Mouse (Mus musculus) neural tube, embryonic 11.5 days (tissue): Measurements from ENCODE around the gene Fam53a. TPM values are rescaled to one million over a fixed set of nuclear protein-coding genes. Genes with fewer than 3 reads are reported as not detected.

Experiments used
- ATAC-seq: fragments of 200-750 bp; cut with Nextera tagmentation; 2 replicates; pipeline ENCODE4 v1.8.0; 2017; ENCODE audit warnings: moderate number of reproducible peaks, mild to moderate bottlenecking, moderate TSS enrichment, moderate library complexity; ENCODE audit not compliant: insufficient read depth, low FRiP score, low TSS enrichment
- DNase-seq: peaks from one replicate; pipeline ENCODE4 v3.0.0-alpha.2; 2015; ENCODE audit warnings: low spot score
- H3K27ac ChIP-seq: fragments of 300-500 bp; sonication (generic); 2 replicates; pipeline ENCODE4 v1.5.1; 2014; ENCODE audit warnings: low read depth, mild to moderate bottlenecking, low read length
- H3K27me3 ChIP-seq: fragments of 300-500 bp; sonication (generic); 2 replicates; pipeline ENCODE4 v1.6.1; 2014; ENCODE audit warnings: mild to moderate bottlenecking, low read length, mixed read lengths; ENCODE audit not compliant: control insufficient read depth, insufficient read depth
- H3K36me3 ChIP-seq: fragments of 300-500 bp; sonication (generic); 2 replicates; pipeline ENCODE4 v1.6.1; 2014; ENCODE audit warnings: mild to moderate bottlenecking, low read length, moderate library complexity, mixed read lengths; ENCODE audit not compliant: control insufficient read depth, insufficient read depth
- H3K4me1 ChIP-seq: fragments of 300-500 bp; sonication (generic); 2 replicates; pipeline ENCODE4 v1.6.1; 2014; ENCODE audit warnings: low read length, mixed read lengths; ENCODE audit not compliant: control insufficient read depth, insufficient read depth
- H3K4me2 ChIP-seq: fragments of 300-500 bp; sonication (generic); 2 replicates; pipeline ENCODE4 v1.6.1; 2014; ENCODE audit warnings: low read depth, mild to moderate bottlenecking, moderate library complexity
- H3K4me3 ChIP-seq: fragments of 300-500 bp; sonication (generic); 2 replicates; pipeline ENCODE4 v1.5.1; 2014; ENCODE audit warnings: low read depth, low read length
- H3K9ac ChIP-seq: fragments of 300-500 bp; sonication (generic); 2 replicates; pipeline ENCODE4 v1.6.1; 2014; ENCODE audit warnings: mild to moderate bottlenecking, low read length
- H3K9me3 ChIP-seq: fragments of 300-500 bp; sonication (generic); 2 replicates; pipeline ENCODE4 v1.6.1; 2016; ENCODE audit warnings: low read length; ENCODE audit not compliant: control insufficient read depth
- WGBS: fragments of 180-500 bp; shearing (Covaris S2); extraction: QIAGEN DNeasy Blood & Tissue Kit; methylation state at CpG from one replicate; pipeline ENCODE4 v1.1.7; 2014; 5-methylcytosine and 5-hydroxymethylcytosine counted together
- polyA plus RNA-seq: library from polyadenylated mRNA; unstranded; fragments of >200 nt; fragmentation: Nextera tagmentation; extraction: Ambion mirVana; gene quantifications from 2 replicates; pipeline ENCODE4 v1.2.1, GENCODE M21; 2014

Fam53a gene
- polyA plus RNA-seq, 1 experiment from 2014 or later: 53.4 TPM

- H3K9me3 ChIP-seq: no peaks in the 10 kb centered on the region
- DNase-seq: peak; percentile 45
- no peak overlapping the region for H3K4me2 ChIP-seq
- no peaks in the 10 kb centered on the region for H3K27me3 ChIP-seq
- no peak overlapping the region for H3K27ac ChIP-seq
- no peak overlapping the region for H3K9ac ChIP-seq
- no peaks in the 10 kb centered on the region for H3K4me1 ChIP-seq
- 54% methylated on average over 3 of the region's 3 CpGs for WGBS
- H3K36me3 ChIP-seq: peaks cover 11% of the 10 kb centered on the region
- H3K4me3 ChIP-seq: no peak overlapping the region
- ATAC-seq: no peak
These were observed 11.2 kb upstream of the Fam53a start for GRCm38 (mm10) chr5:33640652-33641051.

GRCm38 (mm10) chr5:33638826-33639225 lies 9.4 kb upstream of the Fam53a start:
- Histone ChIP-seq H3K4me2 (no peak overlapping the region), H3K36me3 (peaks cover 11% of the 10 kb centered on the region), H3K9ac (no peak overlapping the region), H3K27ac (no peak overlapping the region), H3K9me3 (no peaks in the 10 kb centered on the region), H3K4me3 (no peak overlapping the region), H3K4me1 (no peaks in the 10 kb centered on the region), H3K27me3 (no peaks in the 10 kb centered on the region)
- DNase-seq (no peak), ATAC-seq (no peak)
- 72% methylated on average over 4 of the region's 4 CpGs for WGBS

DNA sequence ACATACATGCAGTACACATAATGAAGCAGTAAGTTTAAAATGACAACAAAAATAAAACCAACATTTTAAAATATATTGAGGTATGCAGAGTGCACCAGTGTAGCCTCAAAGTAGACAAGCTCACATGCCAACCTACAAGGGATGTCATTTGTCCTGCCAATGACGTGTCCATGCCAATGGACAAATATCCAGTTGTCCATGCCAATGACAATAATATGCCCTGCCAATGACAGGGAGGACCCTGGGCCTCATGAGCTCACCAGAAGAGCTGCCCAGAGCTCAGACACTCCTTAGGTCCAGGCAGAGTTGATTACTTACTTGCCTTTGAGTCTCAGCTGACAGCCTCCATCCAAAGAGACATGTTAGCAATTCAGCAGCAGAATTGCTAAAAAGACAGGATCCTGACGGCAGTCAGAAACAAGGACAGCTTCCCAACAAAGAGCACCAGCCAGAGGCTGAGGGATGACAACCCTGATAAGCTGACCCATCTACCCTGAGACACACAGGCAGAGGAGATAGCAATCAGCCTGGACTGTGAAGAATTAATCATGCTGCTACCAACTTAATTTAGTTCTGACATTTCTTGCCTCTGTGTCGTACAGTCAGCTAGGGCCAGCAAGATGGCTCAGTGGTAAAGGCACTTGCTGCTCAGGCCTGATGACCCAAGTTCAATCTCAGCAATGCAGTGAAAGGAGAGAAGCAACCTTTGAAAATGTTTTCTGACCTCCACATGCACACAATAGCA lies 8.3 kb upstream of the Fam53a start:
- Histone ChIP-seq H3K9me3 (no peaks in the 10 kb centered on the region), H3K27me3 (no peaks in the 10 kb centered on the region), H3K4me1 (no peaks in the 10 kb centered on the region), H3K27ac (no peak overlapping the region), H3K4me2 (no peak overlapping the region), H3K36me3 (peaks cover 8% of the 10 kb centered on the region), H3K9ac (no peak overlapping the region), H3K4me3 (no peak overlapping the region)
- no peak for DNase-seq
- ATAC-seq: no peak
- WGBS: 87% methylated on average over 3 of the region's 3 CpGs

GRCm38 (mm10) chr5:33635361-33635760 lies 5.9 kb upstream of the Fam53a start:
- H3K9me3 ChIP-seq: no peaks in the 10 kb centered on the region
- H3K36me3 ChIP-seq: peaks cover 4% of the 10 kb centered on the region; the same call in 1 of the 2 replicates
- no peak overlapping the region for H3K4me2 ChIP-seq
- H3K9ac ChIP-seq: no peak overlapping the region
- H3K4me1 ChIP-seq: no peaks in the 10 kb centered on the region
- ATAC-seq (no peak), DNase-seq (no peak)
- H3K4me3 ChIP-seq: no peak overlapping the region
- H3K27me3 ChIP-seq: no peaks in the 10 kb centered on the region
- 88% methylated on average over 3 of the region's 3 CpGs for WGBS
- H3K27ac ChIP-seq: no peak overlapping the region

DNA sequence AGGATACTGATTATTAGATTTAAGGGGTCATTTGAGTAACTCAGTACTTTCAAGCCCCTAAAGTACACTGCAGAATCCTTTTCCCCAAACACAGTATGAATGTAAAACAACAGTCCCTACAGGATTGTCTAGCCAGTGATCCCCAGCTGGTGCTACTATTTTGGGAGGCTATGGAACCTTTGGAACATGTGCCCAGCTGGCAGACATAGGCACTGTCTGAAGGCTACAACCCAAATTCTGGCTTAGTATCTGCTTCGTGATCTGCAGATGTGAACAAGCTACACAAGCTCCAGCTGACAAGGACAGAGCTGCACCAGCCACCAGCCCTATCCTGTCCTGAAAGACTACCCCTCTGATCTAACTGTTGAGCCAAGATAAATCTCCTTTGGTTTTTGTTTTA lies 3.1 kb upstream of the Fam53a start:
- Histone ChIP-seq H3K27me3 (no peaks in the 10 kb centered on the region), H3K4me3 (no peak overlapping the region), H3K36me3 (no peaks in the 10 kb centered on the region), H3K4me1 (peaks cover 7% of the 10 kb centered on the region; the same call in 1 of the 2 replicates), H3K4me2 (no peak overlapping the region), H3K9me3 (no peaks in the 10 kb centered on the region), H3K9ac (no peak overlapping the region), H3K27ac (no peak overlapping the region)
- ATAC-seq (no peak), DNase-seq (no peak)
- WGBS: 89% methylated on average over 1 of the region's 1 CpGs

GRCm38 (mm10) chr5:33630615-33631014 lies 1.2 kb upstream of the Fam53a start:
- H3K4me2 ChIP-seq: peak overlapping the region; percentile 40; the same call in 1 of the 2 replicates
- no peak overlapping the region for H3K9ac ChIP-seq
- peaks cover 7% of the 10 kb centered on the region; the same call in 1 of the 2 replicates for H3K4me1 ChIP-seq
- no peaks in the 10 kb centered on the region for H3K36me3 ChIP-seq
- H3K27me3 ChIP-seq: no peaks in the 10 kb centered on the region
- H3K27ac ChIP-seq: no peak overlapping the region
- DNase-seq (no peak), ATAC-seq (no peak)
- no peak overlapping the region for H3K4me3 ChIP-seq
- H3K9me3 ChIP-seq: no peaks in the 10 kb centered on the region
- 63% methylated on average over 4 of the region's 4 CpGs for WGBS

DNA sequence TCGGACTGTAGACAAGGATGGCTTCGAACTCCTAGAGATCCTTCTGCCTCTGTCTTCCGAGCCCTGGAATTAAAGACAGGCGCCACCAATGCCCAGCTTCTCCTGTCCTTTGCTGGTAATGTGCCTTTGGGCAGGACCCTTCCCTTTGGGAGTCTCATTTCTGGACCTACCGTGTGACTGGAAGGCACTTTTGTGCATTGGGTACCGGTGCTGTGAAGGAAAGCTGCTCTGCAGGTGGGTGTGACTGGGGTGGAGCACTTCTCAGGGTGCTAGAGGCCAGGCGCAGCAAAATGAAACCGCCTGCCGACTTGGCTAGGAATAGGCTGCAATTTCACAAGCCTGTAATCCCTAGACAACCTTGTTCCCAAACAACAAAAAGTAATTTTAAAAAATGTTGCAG lies 626 bp upstream of the Fam53a start:
- Histone ChIP-seq H3K4me2 (peak overlapping the region; percentile 40), H3K27ac (no peak overlapping the region), H3K36me3 (no peaks in the 10 kb centered on the region), H3K9me3 (no peaks in the 10 kb centered on the region), H3K9ac (peak overlapping the region; percentile 40), H3K4me1 (peaks cover 7% of the 10 kb centered on the region; the same call in 1 of the 2 replicates), H3K4me3 (peak overlapping the region; percentile 61), H3K27me3 (no peaks in the 10 kb centered on the region)
- DNase-seq (no peak), ATAC-seq (peak; percentile 18; the same call in 1 of the 2 replicates)
- 2% methylated on average over 9 of the region's 9 CpGs for WGBS

DNA sequence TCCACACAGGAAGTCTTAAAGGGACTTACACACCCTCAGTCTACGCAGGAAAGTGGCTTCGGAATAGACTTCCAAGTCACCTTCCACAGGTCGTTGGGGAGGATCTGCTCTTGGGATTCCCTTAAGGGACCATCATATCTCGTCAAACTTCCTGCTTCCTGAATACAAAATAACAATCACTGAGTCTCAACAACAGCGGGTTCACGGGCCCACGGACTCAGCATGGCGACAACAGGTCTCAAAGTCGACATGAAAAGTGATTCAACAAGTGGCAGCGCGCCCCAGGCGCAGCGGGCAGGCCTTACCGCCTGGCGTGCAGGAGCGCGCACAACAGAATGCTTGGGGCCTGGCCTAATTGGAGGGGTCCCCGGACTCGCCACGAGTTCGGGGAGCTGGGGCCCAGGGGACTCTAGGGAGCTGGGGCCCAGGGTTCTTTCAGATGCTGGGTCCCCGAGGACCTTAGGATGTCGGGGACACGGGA lies 575 bp downstream of the Fam53a start:
- H3K4me2 ChIP-seq: peak overlapping the region; percentile 73
- H3K36me3 ChIP-seq: no peaks in the 10 kb centered on the region
- peak overlapping the region; percentile 61 for H3K4me3 ChIP-seq
- no peaks in the 10 kb centered on the region for H3K9me3 ChIP-seq
- peak overlapping the region; percentile 76 for H3K27ac ChIP-seq
- under 1% methylated on average over 24 of the region's 24 CpGs for WGBS
- peak overlapping the region; percentile 73 for H3K9ac ChIP-seq
- ATAC-seq: no peak; the same call in 1 of the 2 replicates
- peak; percentile 60 for DNase-seq
- peaks cover 7% of the 10 kb centered on the region; the same call in 1 of the 2 replicates for H3K4me1 ChIP-seq
- no peaks in the 10 kb centered on the region for H3K27me3 ChIP-seq

DNA sequence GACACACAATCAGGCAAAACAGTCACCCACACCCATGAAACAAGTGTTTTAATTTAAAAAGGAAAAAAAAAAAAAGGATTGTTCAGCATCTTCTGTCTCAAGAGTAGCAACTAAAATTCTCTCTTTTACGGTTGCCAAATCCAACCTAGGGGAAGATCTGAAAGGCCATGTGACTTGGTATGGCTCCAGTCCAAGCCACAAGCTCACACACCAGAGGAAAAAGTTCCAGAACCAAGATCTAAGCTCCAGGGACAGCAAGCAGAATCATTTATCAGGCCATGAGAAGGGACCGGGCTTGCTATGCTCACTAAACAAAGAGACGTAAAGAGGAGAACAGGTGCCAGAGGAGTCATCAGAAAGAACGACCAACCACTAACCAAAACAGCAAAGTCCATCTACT lies 1.5 kb downstream of the Fam53a start:
- H3K27ac ChIP-seq: no peak overlapping the region
- peaks cover 7% of the 10 kb centered on the region; the same call in 1 of the 2 replicates for H3K4me1 ChIP-seq
- H3K4me2 ChIP-seq: peak overlapping the region; percentile 73
- no peaks in the 10 kb centered on the region for H3K27me3 ChIP-seq
- no peak overlapping the region for H3K9ac ChIP-seq
- H3K9me3 ChIP-seq: no peaks in the 10 kb centered on the region
- H3K4me3 ChIP-seq: no peak overlapping the region; the same call in 1 of the 2 replicates
- no peak for ATAC-seq
- WGBS: 40% methylated on average over 4 of the region's 4 CpGs
- no peaks in the 10 kb centered on the region for H3K36me3 ChIP-seq
- no peak for DNase-seq
